Mouse (Mus musculus): ENCODE data around the gene Rnf167. TPM values are rescaled to one million over a fixed set of nuclear protein-coding genes. Genes with fewer than 3 reads are reported as not detected.

Rnf167 gene
- polyA plus RNA-seq (2014; fragmentation: Nextera tagmentation; extraction: Ambion mirVana) = 118 and 120 TPM in 2 replicates

DNA sequence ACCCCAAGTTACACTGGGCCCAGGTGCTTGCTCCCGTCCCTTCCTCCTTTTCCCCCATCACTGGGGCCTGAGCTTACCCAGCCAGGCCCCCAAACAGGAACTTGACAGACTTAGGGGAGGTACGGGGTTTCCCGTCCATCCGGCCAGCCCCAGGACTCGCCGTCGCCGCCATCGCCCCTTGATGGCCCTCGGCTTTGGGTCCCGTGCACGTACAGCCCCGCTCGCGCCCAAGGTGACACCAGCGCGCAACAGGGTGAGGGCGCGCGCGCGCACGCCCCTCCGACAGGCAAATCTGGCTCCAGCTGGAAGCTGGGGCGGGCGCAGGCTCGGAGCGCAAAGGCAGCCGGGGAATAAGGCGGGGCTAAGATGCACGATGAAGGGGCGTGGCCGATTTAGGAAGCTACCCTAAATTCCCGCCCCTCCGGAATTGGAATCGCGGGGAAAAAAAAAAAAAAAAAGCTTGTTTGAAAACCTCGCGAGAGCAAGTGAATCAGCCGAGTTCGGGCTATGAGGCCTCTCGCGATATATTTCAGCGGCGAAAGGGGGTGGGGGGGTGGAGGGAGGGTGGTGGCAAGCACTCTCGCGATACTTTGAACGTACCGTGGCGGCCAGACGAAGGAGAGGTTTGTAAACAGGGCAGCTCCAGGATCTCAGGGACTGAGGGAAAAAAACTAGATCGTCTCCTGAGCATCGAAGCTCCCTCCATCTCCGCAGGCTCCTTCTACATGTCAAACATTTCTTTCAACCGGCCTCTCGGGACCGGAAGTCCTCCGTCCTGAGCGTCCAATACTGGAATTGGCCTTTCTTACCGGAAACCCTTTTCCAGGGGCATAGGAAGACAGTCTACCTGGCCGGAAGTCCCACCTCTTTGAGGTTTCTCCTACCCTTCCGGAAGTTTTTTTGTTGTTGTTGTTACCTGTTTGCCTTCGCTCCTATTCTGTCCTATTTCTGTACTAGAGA lies at the start of gene Rnf167, which contains the start of gene Slc25a11:
Gene Rnf167 (plus strand): TSS at position 545 of the 960 bp plus-strand sequence.
Gene Slc25a11 (minus strand): TSS at position 789 of the 960 bp plus-strand sequence.
- Histone ChIP-seq H3K4me3 (ENCODE audit: low read depth, low read length) (peak within 1 kb of the TSS; percentile 72), H3K9me3 (ENCODE audit: control insufficient read depth, low read depth, low read length) (no peaks in the 10 kb centered on the region), H3K4me2 (replicated peaks; ENCODE audit: low read depth, low read length) (peak within 1 kb of the TSS; percentile 90), H3K9ac (replicated peaks; ENCODE audit: low read depth, low read length) (peak within 1 kb of the TSS; percentile 66), H3K27ac (ENCODE audit: low read length) (peak within 1 kb of the TSS; percentile 92), H3K4me1 (ENCODE audit: control insufficient read depth, insufficient read depth, low read length) (peaks cover 27% of the 10 kb centered on the region), H3K27me3 (ENCODE audit: control insufficient read depth, insufficient read depth, low read length) (no peaks in the 10 kb centered on the region), H3K36me3 (ENCODE audit: control insufficient read depth, insufficient read depth, low read length) (peaks cover 51% of the 10 kb centered on the region)
- under 1% methylated on average over 63 of the region's 63 CpGs for WGBS
- peak; percentile 89 for ATAC-seq (ENCODE audit: insufficient number of reproducible peaks, insufficient read depth, low FRiP score, low read depth)

- Histone ChIP-seq H3K4me2 (replicated peaks; ENCODE audit: low read depth, low read length) (no peak overlapping the region), H3K36me3 (ENCODE audit: control insufficient read depth, insufficient read depth, low read length) (peaks cover 25% of the 10 kb centered on the region), H3K9ac (replicated peaks; ENCODE audit: low read depth, low read length) (no peak overlapping the region), H3K27ac (ENCODE audit: low read length) (no peak overlapping the region), H3K9me3 (ENCODE audit: control insufficient read depth, low read depth, low read length) (no peaks in the 10 kb centered on the region), H3K27me3 (ENCODE audit: control insufficient read depth, insufficient read depth, low read length) (no peaks in the 10 kb centered on the region), H3K4me3 (ENCODE audit: low read depth, low read length) (no peak overlapping the region), H3K4me1 (ENCODE audit: control insufficient read depth, insufficient read depth, low read length) (no peaks in the 10 kb centered on the region)
- no peak for ATAC-seq (ENCODE audit: insufficient number of reproducible peaks, insufficient read depth, low FRiP score, low read depth)
- 87% methylated on average over 6 of the region's 6 CpGs for WGBS
Measured at GRCm38 (mm10) chr11:70597301-70597700, 49.7 kb upstream of the Rnf167 start.

DNA sequence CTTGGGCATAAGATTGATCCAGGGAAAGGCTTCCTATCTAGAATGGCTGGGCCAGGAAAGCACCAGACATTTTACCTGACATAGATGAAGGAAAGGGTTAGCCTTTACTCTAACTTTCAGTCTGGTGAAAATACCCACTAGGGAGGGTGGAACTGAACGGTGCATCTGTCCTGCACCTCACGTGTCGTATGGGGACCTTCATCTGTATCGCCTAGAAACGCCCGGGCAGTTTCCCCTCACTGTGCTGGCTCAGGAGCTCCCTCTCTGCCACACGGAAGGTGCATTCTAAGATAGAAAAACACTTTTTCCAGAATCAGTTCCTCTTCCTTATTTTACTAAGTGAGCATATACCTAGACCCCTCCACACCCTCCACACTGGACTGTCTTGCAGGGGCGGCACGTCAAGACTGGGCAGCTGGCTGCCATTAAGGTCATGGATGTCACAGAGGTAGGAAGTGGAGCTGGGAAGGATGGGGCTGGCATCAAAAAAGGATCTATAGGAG lies 48.5 kb upstream of the Rnf167 start:
- no peak overlapping the region for H3K4me3 ChIP-seq (ENCODE audit: low read depth, low read length)
- H3K4me1 ChIP-seq (ENCODE audit: control insufficient read depth, insufficient read depth, low read length) = no peaks in the 10 kb centered on the region
- peaks cover 25% of the 10 kb centered on the region for H3K36me3 ChIP-seq (ENCODE audit: control insufficient read depth, insufficient read depth, low read length)
- no peaks in the 10 kb centered on the region for H3K9me3 ChIP-seq (ENCODE audit: control insufficient read depth, low read depth, low read length)
- H3K9ac ChIP-seq (replicated peaks; ENCODE audit: low read depth, low read length) = no peak overlapping the region
- H3K27me3 ChIP-seq (ENCODE audit: control insufficient read depth, insufficient read depth, low read length) = no peaks in the 10 kb centered on the region
- no peak overlapping the region for H3K4me2 ChIP-seq (replicated peaks; ENCODE audit: low read depth, low read length)
- H3K27ac ChIP-seq (ENCODE audit: low read length) = no peak overlapping the region
- 89% methylated on average over 9 of the region's 9 CpGs for WGBS
- ATAC-seq (ENCODE audit: insufficient number of reproducible peaks, insufficient read depth, low FRiP score, low read depth) = no peak

GRCm38 (mm10) chr11:70605024-70605566 lies 41.9 kb upstream of the Rnf167 start:
- Histone ChIP-seq H3K4me1 (ENCODE audit: control insufficient read depth, insufficient read depth, low read length) (no peaks in the 10 kb centered on the region), H3K9me3 (ENCODE audit: control insufficient read depth, low read depth, low read length) (no peaks in the 10 kb centered on the region), H3K9ac (replicated peaks; ENCODE audit: low read depth, low read length) (no peak overlapping the region), H3K4me2 (replicated peaks; ENCODE audit: low read depth, low read length) (no peak overlapping the region), H3K36me3 (ENCODE audit: control insufficient read depth, insufficient read depth, low read length) (peaks cover 46% of the 10 kb centered on the region), H3K4me3 (ENCODE audit: low read depth, low read length) (no peak overlapping the region), H3K27ac (ENCODE audit: low read length) (no peak overlapping the region), H3K27me3 (ENCODE audit: control insufficient read depth, insufficient read depth, low read length) (no peaks in the 10 kb centered on the region)
- 0 out of 2 replicates have a peak, but pooled peaks have one; percentile 23 for ATAC-seq (ENCODE audit: insufficient number of reproducible peaks, insufficient read depth, low FRiP score, low read depth)
- 54% methylated on average over 14 of the region's 14 CpGs for WGBS

DNA sequence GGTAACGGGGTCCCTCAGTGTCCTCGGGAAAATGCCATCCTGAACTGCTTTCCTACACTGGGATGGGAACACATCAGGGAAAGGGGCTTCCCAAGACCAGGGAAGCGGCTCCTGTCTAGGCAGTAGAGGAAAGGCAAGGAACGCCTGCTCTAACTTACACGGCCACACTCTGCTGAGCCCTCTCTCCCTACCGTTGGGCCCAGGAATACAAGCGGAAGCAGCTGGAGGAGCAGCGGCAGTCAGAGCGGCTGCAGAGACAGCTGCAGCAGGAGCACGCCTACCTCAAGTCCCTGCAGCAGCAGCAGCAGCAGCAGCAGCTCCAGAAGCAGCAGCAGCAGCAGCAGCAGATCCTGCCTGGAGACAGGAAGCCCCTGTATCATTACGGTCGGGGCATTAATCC lies 40.3 kb upstream of the Rnf167 start:
- Histone ChIP-seq H3K27me3 (ENCODE audit: control insufficient read depth, insufficient read depth, low read length) (no peaks in the 10 kb centered on the region), H3K4me3 (ENCODE audit: low read depth, low read length) (no peak overlapping the region), H3K9me3 (ENCODE audit: control insufficient read depth, low read depth, low read length) (no peaks in the 10 kb centered on the region), H3K4me1 (ENCODE audit: control insufficient read depth, insufficient read depth, low read length) (no peaks in the 10 kb centered on the region), H3K9ac (replicated peaks; ENCODE audit: low read depth, low read length) (no peak overlapping the region), H3K27ac (ENCODE audit: low read length) (no peak overlapping the region), H3K4me2 (replicated peaks; ENCODE audit: low read depth, low read length) (no peak overlapping the region), H3K36me3 (ENCODE audit: control insufficient read depth, insufficient read depth, low read length) (peaks cover 50% of the 10 kb centered on the region)
- no peak for ATAC-seq (ENCODE audit: insufficient number of reproducible peaks, insufficient read depth, low FRiP score, low read depth)
- WGBS = 66% methylated on average over 12 of the region's 12 CpGs

GRCm38 (mm10) chr11:70607611-70608010 lies 39.4 kb upstream of the Rnf167 start:
- Histone ChIP-seq H3K27ac (ENCODE audit: low read length) (no peak overlapping the region), H3K36me3 (ENCODE audit: control insufficient read depth, insufficient read depth, low read length) (peaks cover 53% of the 10 kb centered on the region), H3K9me3 (ENCODE audit: control insufficient read depth, low read depth, low read length) (no peaks in the 10 kb centered on the region), H3K4me2 (replicated peaks; ENCODE audit: low read depth, low read length) (no peak overlapping the region), H3K4me3 (ENCODE audit: low read depth, low read length) (no peak overlapping the region), H3K4me1 (ENCODE audit: control insufficient read depth, insufficient read depth, low read length) (no peaks in the 10 kb centered on the region), H3K27me3 (ENCODE audit: control insufficient read depth, insufficient read depth, low read length) (no peaks in the 10 kb centered on the region), H3K9ac (replicated peaks; ENCODE audit: low read depth, low read length) (no peak overlapping the region)
- 84% methylated on average over 9 of the region's 9 CpGs for WGBS
- no peak for ATAC-seq (ENCODE audit: insufficient number of reproducible peaks, insufficient read depth, low FRiP score, low read depth)

DNA sequence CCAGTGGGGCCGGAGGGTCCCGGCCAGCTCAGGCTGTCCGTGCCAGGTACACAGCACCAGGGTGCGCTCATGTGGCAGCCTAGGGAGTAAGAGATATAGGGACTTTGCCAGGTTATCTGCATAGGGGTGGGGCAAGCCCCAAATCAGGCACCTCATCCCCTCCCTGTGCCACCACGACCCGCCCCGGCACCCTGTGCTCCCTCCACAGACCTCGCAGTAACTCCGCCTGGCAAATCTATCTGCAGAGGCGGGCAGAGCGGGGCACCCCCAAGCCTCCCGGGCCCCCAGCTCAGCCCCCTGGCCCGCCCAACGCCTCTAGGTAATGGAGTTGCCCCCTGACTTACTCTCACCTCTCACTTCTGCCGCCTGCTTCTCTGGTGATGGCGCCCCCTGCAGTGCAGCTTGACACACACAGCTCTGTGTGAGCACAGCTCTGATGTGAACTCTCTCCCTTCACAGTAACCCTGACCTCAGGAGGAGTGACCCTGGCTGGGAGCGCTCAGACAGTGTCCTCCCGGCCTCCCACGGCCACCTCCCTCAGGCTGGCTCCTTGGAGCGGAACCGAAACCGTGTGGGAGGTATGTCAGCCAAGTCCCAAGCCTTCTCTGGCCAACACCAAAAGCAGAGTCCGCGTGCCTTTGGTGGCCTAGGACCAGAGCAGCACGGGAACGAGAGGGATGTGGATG lies 38.5 kb upstream of the Rnf167 start:
- no peaks in the 10 kb centered on the region for H3K4me1 ChIP-seq (ENCODE audit: control insufficient read depth, insufficient read depth, low read length)
- H3K4me2 ChIP-seq (replicated peaks; ENCODE audit: low read depth, low read length) = no peak overlapping the region
- H3K36me3 ChIP-seq (ENCODE audit: control insufficient read depth, insufficient read depth, low read length) = peaks cover 61% of the 10 kb centered on the region
- WGBS = 89% methylated on average over 26 of the region's 26 CpGs
- H3K9me3 ChIP-seq (ENCODE audit: control insufficient read depth, low read depth, low read length) = no peaks in the 10 kb centered on the region
- no peaks in the 10 kb centered on the region for H3K27me3 ChIP-seq (ENCODE audit: control insufficient read depth, insufficient read depth, low read length)
- ATAC-seq (ENCODE audit: insufficient number of reproducible peaks, insufficient read depth, low FRiP score, low read depth) = no peak
- no peak overlapping the region for H3K9ac ChIP-seq (replicated peaks; ENCODE audit: low read depth, low read length)
- no peak overlapping the region for H3K4me3 ChIP-seq (ENCODE audit: low read depth, low read length)
- no peak overlapping the region for H3K27ac ChIP-seq (ENCODE audit: low read length)

DNA sequence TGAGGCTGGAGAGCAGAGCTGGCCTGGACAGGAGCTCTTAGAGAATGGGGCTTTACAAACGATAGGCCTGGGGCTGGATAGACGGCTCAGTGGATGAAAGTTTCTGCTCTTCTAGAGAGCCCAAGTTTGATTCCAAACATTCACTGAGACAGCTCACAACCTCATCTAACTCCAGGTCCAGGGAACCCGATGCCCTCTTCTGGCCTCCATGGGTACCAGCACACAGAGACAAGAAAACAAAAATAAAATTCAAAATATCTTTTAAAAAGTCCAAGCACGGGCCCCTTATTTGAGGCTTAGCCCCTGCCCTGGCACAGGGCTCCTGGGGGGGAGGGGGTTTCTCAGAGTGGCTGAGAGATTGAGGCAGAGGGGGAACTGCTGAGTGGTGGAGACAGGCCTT lies 36.3 kb upstream of the Rnf167 start:
- WGBS = 82% methylated on average over 4 of the region's 4 CpGs
- Histone ChIP-seq H3K27me3 (ENCODE audit: control insufficient read depth, insufficient read depth, low read length) (no peaks in the 10 kb centered on the region), H3K4me1 (ENCODE audit: control insufficient read depth, insufficient read depth, low read length) (peaks cover 4% of the 10 kb centered on the region; the same call in 1 of the 2 replicates), H3K4me3 (ENCODE audit: low read depth, low read length) (no peak overlapping the region), H3K9ac (replicated peaks; ENCODE audit: low read depth, low read length) (no peak overlapping the region), H3K36me3 (ENCODE audit: control insufficient read depth, insufficient read depth, low read length) (peaks cover 48% of the 10 kb centered on the region), H3K4me2 (replicated peaks; ENCODE audit: low read depth, low read length) (no peak overlapping the region), H3K27ac (ENCODE audit: low read length) (no peak overlapping the region), H3K9me3 (ENCODE audit: control insufficient read depth, low read depth, low read length) (no peaks in the 10 kb centered on the region)
- no peak for ATAC-seq (ENCODE audit: insufficient number of reproducible peaks, insufficient read depth, low FRiP score, low read depth)

All from stomach, embryonic 14.5 days (tissue).